Mouse (Mus musculus): ENCODE measurements around the gene Kncn.

DNA sequence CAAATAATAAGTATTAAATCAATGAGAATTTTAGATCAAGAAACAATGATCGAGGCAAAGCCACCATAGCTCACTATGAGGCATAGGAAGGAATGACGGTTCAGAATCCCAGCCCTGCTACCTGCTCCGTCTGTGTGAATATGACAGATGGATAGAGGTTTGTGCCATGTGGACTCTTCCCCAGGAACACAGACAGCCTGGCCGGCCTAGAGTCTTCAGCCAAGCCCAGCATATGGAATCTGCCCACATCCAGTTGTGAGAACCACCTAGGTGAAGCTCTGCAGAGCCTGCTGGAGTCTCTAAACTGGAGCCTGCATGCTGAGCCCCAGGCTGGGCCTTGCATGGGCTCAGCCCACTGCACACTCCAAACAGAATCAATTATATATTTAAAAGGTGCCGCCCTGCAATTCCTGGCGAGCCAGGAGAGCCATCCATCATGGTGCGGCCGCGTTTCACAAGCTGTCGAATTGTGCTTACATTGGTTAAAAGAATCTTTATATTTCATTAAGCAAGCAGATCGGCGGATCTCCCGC lies 47.4 kb downstream of the Kncn start:
- TF ChIP-seq CTCF (IDR thresholded peaks at IDR 0.05; ENCODE audit: borderline replicate concordance, insufficient read depth, low read length) (no peak), POLR2A (IDR thresholded peaks at IDR 0.05; ENCODE audit: low read depth, low read length) (no peak)

Measured in embryonic fibroblast, embryonic 13.5 days (primary cell).